9 mouse cellular contexts compared by ENCODE assay signal in genomic region chr12:86786149-86787019, GRCm38 (mm10). TPM values are rescaled to one million over a fixed set of nuclear protein-coding genes. Genes with fewer than 3 reads are reported as not detected.
DNase-seq lines count a peak whose midpoint lies in the region; ATAC-seq and TF ChIP-seq lines count a peak whose summit lies in the region.
"Had no signal": no experiment of that assay in that cellular context is flagged by ENCODE, and none has a peak within 500 bp of the region (broad histone marks: within the 10 kb centered on the region; RNA-seq: fewer than 3 reads in every experiment).

No protein-coding gene starts in this region.

- H3K4me2 ChIP-seq in forebrain, embryonic 16.5 days (ENCODE audit: low read length) = 0 out of 2 replicates have a peak overlapping the region, but pooled peaks have one; percentile 4
- H3K4me2 ChIP-seq in midbrain, embryonic 15.5 days = no peak overlapping the region

- H3K4me1 ChIP-seq in lung, adult 2 months (ENCODE audit: control insufficient read depth, insufficient read depth, low read length) = peaks cover 5% of the 10 kb centered on the region
- H3K4me1 ChIP-seq in forebrain, embryonic 16.5 days (replicated peaks; ENCODE audit: control insufficient read depth, insufficient read depth, low read length) = peaks cover 26% of the 10 kb centered on the region
- H3K4me1 ChIP-seq in midbrain, embryonic 15.5 days = peaks cover 33% of the 10 kb centered on the region

- no peaks in the 10 kb centered on the region for H3K9me3 ChIP-seq in forebrain, embryonic 16.5 days (ENCODE audit: control insufficient read depth, low read length)
- H3K9me3 ChIP-seq in midbrain, embryonic 15.5 days = no peaks in the 10 kb centered on the region

- H3K27me3 ChIP-seq in forebrain, embryonic 16.5 days (replicated peaks; ENCODE audit: control insufficient read depth, insufficient read depth, low read length) = no peaks in the 10 kb centered on the region
- no peaks in the 10 kb centered on the region for H3K27me3 ChIP-seq in midbrain, embryonic 15.5 days (replicated peaks)

- H3K4me3 ChIP-seq in lung, adult 2 months (replicated peaks; ENCODE audit: extremely low read depth, low read depth, low read length) = no peak overlapping the region
- H3K4me3 ChIP-seq in forebrain, embryonic 16.5 days (replicated peaks; ENCODE audit: low read length) = no peak overlapping the region
- H3K4me3 ChIP-seq in midbrain, embryonic 15.5 days = no peak overlapping the region

- TF ChIP-seq POLR2A in lung, adult 2 months (IDR thresholded peaks at IDR 0.05; ENCODE audit: borderline replicate concordance, extremely low read depth, low read depth, low read length) = no peak

- no peak overlapping the region for H3K9ac ChIP-seq in forebrain, embryonic 16.5 days (replicated peaks; ENCODE audit: low read depth, low read length)
- H3K9ac ChIP-seq in midbrain, embryonic 15.5 days = no peak overlapping the region

- peak overlapping the region; percentile 73 for H3K27ac ChIP-seq in forebrain, embryonic 16.5 days (ENCODE audit: low read length)
- H3K27ac ChIP-seq in midbrain, embryonic 15.5 days = peak overlapping the region; percentile 57

- TF ChIP-seq CTCF in lung, adult 2 months (IDR thresholded peaks at IDR 0.05; ENCODE audit: insufficient read depth, low read length) = no peak

- 46% methylated on average over 12 of the region's 12 CpGs for WGBS in lung, adult 2 months
- WGBS in forebrain, embryonic 16.5 days = 19% methylated on average over 12 of the region's 12 CpGs
- 15% methylated on average over 12 of the region's 12 CpGs for WGBS in midbrain, embryonic 15.5 days

- DNase-seq in cerebellum, adult 11-12 months = peak; percentile 45
- DNase-seq in cerebellum, adult 18-20 months = no peak
- DNase-seq in lung, postnatal 10 days = peak; percentile 40
- no peak for DNase-seq in lung, adult 2 months
- no peak for DNase-seq in urinary bladder, postnatal 4 days (ENCODE audit: low spot score in 2 of 2)
- DNase-seq: right cerebral cortex, postnatal 25 days had no signal

- peak; percentile 80 for ATAC-seq in forebrain, embryonic 16.5 days
- ATAC-seq in midbrain, embryonic 15.5 days (replicated peaks) = peak; percentile 31; the same call in 1 of the 2 replicates
- ATAC-seq in frontal cortex, adult (ENCODE audit: low TSS enrichment) = no peak

- H3K36me3 ChIP-seq in forebrain, embryonic 16.5 days (ENCODE audit: control insufficient read depth, insufficient read depth) = no peaks in the 10 kb centered on the region
- H3K36me3 ChIP-seq in midbrain, embryonic 15.5 days (replicated peaks) = no peaks in the 10 kb centered on the region

RNA-seq across cellular contexts. Expression of gene Lrrc74a, which starts 52.2 kb away (rescaled TPM):
- not detected in 2 replicates for polyA plus RNA-seq in lung, adult 2 months (2012; rRNA removed)
- not detected in 2 replicates for polyA plus RNA-seq in forebrain, embryonic 16.5 days (2015; fragmentation: Nextera tagmentation; extraction: Ambion mirVana)
- not detected in 2 replicates for polyA plus RNA-seq in midbrain, embryonic 15.5 days (2015; fragmentation: Nextera tagmentation; extraction: Ambion mirVana)

Comparison
In these comparisons a context has a peak if more than half of its experiments do, and no peak if none do; other contexts are left out.
1. DNase-seq: peak in cerebellum, adult 11-12 months (single experiment) and lung, postnatal 10 days (single experiment); none in cerebellum, adult 18-20 months (0 of 2), lung, adult 2 months (single experiment) and urinary bladder, postnatal 4 days (0 of 2).